Mouse (Mus musculus) heart, embryonic 16.5 days (tissue): Measurements from ENCODE around the gene Gm45713. TPM values are rescaled to one million over a fixed set of nuclear protein-coding genes. Genes with fewer than 3 reads are reported as not detected.

Experiments used
- ATAC-seq: fragments of 200-750 bp; cut with Nextera tagmentation; replicated peaks from 2 replicates; pipeline ENCODE4 v1.8.0; 2017; ENCODE audit warnings: moderate number of reproducible peaks; ENCODE audit not compliant: insufficient read depth, low FRiP score; ENCODE audit errors: extremely low read depth
- H3K27ac ChIP-seq: fragments of 300-500 bp; sonication (generic); 2 replicates; pipeline ENCODE4 v1.5.1; 2014; ENCODE audit warnings: mild to moderate bottlenecking, low read length, control low read depth, moderate library complexity
- H3K27me3 ChIP-seq: fragments of 300-500 bp; sonication (generic); 2 replicates; pipeline ENCODE4 v1.6.1; 2014; ENCODE audit warnings: low read length, mixed read lengths; ENCODE audit not compliant: control insufficient read depth, insufficient read depth
- H3K36me3 ChIP-seq: fragments of 300-500 bp; sonication (generic); 2 replicates; pipeline ENCODE4 v1.6.1; 2014; ENCODE audit not compliant: control insufficient read depth, insufficient read depth
- H3K4me1 ChIP-seq: fragments of 300-500 bp; sonication (generic); 2 replicates; pipeline ENCODE4 v1.6.1; 2014; ENCODE audit warnings: low read length, mixed read lengths; ENCODE audit not compliant: control insufficient read depth, insufficient read depth
- H3K4me2 ChIP-seq: fragments of 300-500 bp; sonication (generic); 2 replicates; pipeline ENCODE4 v1.6.1; 2014; ENCODE audit warnings: low read depth, mild to moderate bottlenecking, control low read depth, low read length
- H3K4me3 ChIP-seq: fragments of 300-500 bp; sonication (generic); 2 replicates; pipeline ENCODE4 v1.5.1; 2014; ENCODE audit warnings: mild to moderate bottlenecking, control low read depth, low read length
- H3K9ac ChIP-seq: fragments of 300-500 bp; sonication (generic); 2 replicates; pipeline ENCODE4 v1.6.1; 2014; ENCODE audit warnings: low read length, control low read depth
- H3K9me3 ChIP-seq: fragments of 300-500 bp; sonication (generic); replicated peaks from 2 replicates; pipeline ENCODE4 v1.6.1; 2016; ENCODE audit warnings: low read length; ENCODE audit not compliant: control insufficient read depth
- WGBS: fragments of 180-500 bp; shearing (Covaris S2); extraction: QIAGEN DNeasy Blood & Tissue Kit; methylation state at CpG from one replicate; pipeline ENCODE4 v1.1.7; 2014; 5-methylcytosine and 5-hydroxymethylcytosine counted together
- polyA plus RNA-seq: library from polyadenylated mRNA; unstranded; fragments of >200 nt; fragmentation: Nextera tagmentation; extraction: Ambion mirVana; gene quantifications from 2 replicates; pipeline ENCODE4 v1.2.1, GENCODE M21; 2015

Gene Gm45713
- polyA plus RNA-seq, 1 experiment from 2014 or later = 0.34 TPM

GRCm38 (mm10) chr7:45123186-45123570 lies 12.9 kb downstream of the Gm45713 start:
- peak overlapping the region; percentile 94 for H3K4me3 ChIP-seq
- H3K27ac ChIP-seq = peak overlapping the region; percentile 91
- 14% methylated on average over 12 of the region's 12 CpGs for WGBS
- no peak for ATAC-seq
- H3K36me3 ChIP-seq = peaks cover 51% of the 10 kb centered on the region
- H3K4me2 ChIP-seq = peak overlapping the region; percentile 93
- H3K27me3 ChIP-seq = no peaks in the 10 kb centered on the region
- H3K9me3 ChIP-seq = no peaks in the 10 kb centered on the region
- H3K9ac ChIP-seq = peak overlapping the region; percentile 98
- peaks cover 44% of the 10 kb centered on the region for H3K4me1 ChIP-seq

- H3K36me3 ChIP-seq = peaks cover 51% of the 10 kb centered on the region
- H3K4me3 ChIP-seq = peak overlapping the region; percentile 94
- ATAC-seq = no peak
- H3K9me3 ChIP-seq = no peaks in the 10 kb centered on the region
- no peak overlapping the region; the same call in 1 of the 2 replicates for H3K27ac ChIP-seq
- 76% methylated on average over 15 of the region's 15 CpGs for WGBS
- H3K27me3 ChIP-seq = no peaks in the 10 kb centered on the region
- H3K4me2 ChIP-seq = peak overlapping the region; percentile 93
- peaks cover 44% of the 10 kb centered on the region for H3K4me1 ChIP-seq
- peak overlapping the region; percentile 98 for H3K9ac ChIP-seq
Observed at GRCm38 (mm10) chr7:45122561-45123185, 13.4 kb downstream of the Gm45713 start.

- Histone ChIP-seq H3K9ac (peak overlapping the region; percentile 51), H3K36me3 (peaks cover 49% of the 10 kb centered on the region), H3K4me2 (peak overlapping the region; percentile 35; the same call in 1 of the 2 replicates), H3K27me3 (no peaks in the 10 kb centered on the region), H3K4me1 (peaks cover 38% of the 10 kb centered on the region), H3K27ac (peak overlapping the region; percentile 46), H3K9me3 (no peaks in the 10 kb centered on the region), H3K4me3 (peak overlapping the region; percentile 19; the same call in 1 of the 2 replicates)
- ATAC-seq = no peak
Observed at GRCm38 (mm10) chr7:45121966-45122365, 14.1 kb downstream of the Gm45713 start.

GRCm38 (mm10) chr7:45121404-45121803 lies 14.6 kb downstream of the Gm45713 start:
- Histone ChIP-seq H3K4me1 (peaks cover 33% of the 10 kb centered on the region), H3K27me3 (no peaks in the 10 kb centered on the region), H3K4me2 (peak overlapping the region; percentile 35; the same call in 1 of the 2 replicates), H3K27ac (peak overlapping the region; percentile 56), H3K4me3 (peak overlapping the region; percentile 19; the same call in 1 of the 2 replicates), H3K9me3 (no peaks in the 10 kb centered on the region), H3K36me3 (peaks cover 44% of the 10 kb centered on the region), H3K9ac (peak overlapping the region; percentile 51; the same call in 1 of the 2 replicates)
- ATAC-seq = no peak
- 51% methylated on average over 8 of the region's 8 CpGs for WGBS

- WGBS = 79% methylated on average over 5 of the region's 5 CpGs
- H3K27me3 ChIP-seq = no peaks in the 10 kb centered on the region
- ATAC-seq = no peak
- no peak overlapping the region for H3K27ac ChIP-seq
- H3K9ac ChIP-seq = no peak overlapping the region
- H3K9me3 ChIP-seq = no peaks in the 10 kb centered on the region
- H3K36me3 ChIP-seq = peaks cover 30% of the 10 kb centered on the region
- peaks cover 28% of the 10 kb centered on the region for H3K4me1 ChIP-seq
- no peak overlapping the region for H3K4me2 ChIP-seq
- H3K4me3 ChIP-seq = no peak overlapping the region
Observed at GRCm38 (mm10) chr7:45119780-45120709, 16.0 kb downstream of the Gm45713 start.

- no peak overlapping the region for H3K4me3 ChIP-seq
- H3K36me3 ChIP-seq = peaks cover 29% of the 10 kb centered on the region
- no peak overlapping the region for H3K27ac ChIP-seq
- H3K4me2 ChIP-seq = no peak overlapping the region
- ATAC-seq = no peak
- no peaks in the 10 kb centered on the region for H3K9me3 ChIP-seq
- no peak overlapping the region for H3K9ac ChIP-seq
- peaks cover 23% of the 10 kb centered on the region for H3K4me1 ChIP-seq
- H3K27me3 ChIP-seq = no peaks in the 10 kb centered on the region
- 87% methylated on average over 6 of the region's 6 CpGs for WGBS
Observed at GRCm38 (mm10) chr7:45118336-45118735, 17.7 kb downstream of the Gm45713 start.

GRCm38 (mm10) chr7:45117566-45117965 lies 18.5 kb downstream of the Gm45713 start:
- Histone ChIP-seq H3K4me3 (no peak overlapping the region), H3K9ac (no peak overlapping the region), H3K4me1 (peaks cover 15% of the 10 kb centered on the region), H3K36me3 (peaks cover 22% of the 10 kb centered on the region), H3K4me2 (no peak overlapping the region), H3K9me3 (no peaks in the 10 kb centered on the region), H3K27me3 (no peaks in the 10 kb centered on the region), H3K27ac (no peak overlapping the region)
- ATAC-seq = no peak
- 77% methylated on average over 8 of the region's 8 CpGs for WGBS

GRCm38 (mm10) chr7:45113476-45113875 lies 22.6 kb downstream of the Gm45713 start:
- 30% methylated on average over 2 of the region's 2 CpGs for WGBS
- no peak overlapping the region for H3K27ac ChIP-seq

GRCm38 (mm10) chr7:45112529-45112928 lies 23.5 kb downstream of the Gm45713 start:
- Histone ChIP-seq H3K4me3 (no peak overlapping the region), H3K9ac (no peak overlapping the region), H3K4me2 (no peak overlapping the region), H3K4me1 (no peaks in the 10 kb centered on the region; the same call in 1 of the 2 replicates), H3K9me3 (no peaks in the 10 kb centered on the region), H3K27ac (no peak overlapping the region), H3K36me3 (no peaks in the 10 kb centered on the region), H3K27me3 (no peaks in the 10 kb centered on the region)
- 49% methylated on average over 3 of the region's 3 CpGs for WGBS
- ATAC-seq = no peak

More at GRCm38 (mm10) chr7:45113476-45113875, 22.6 kb downstream of the Gm45713 start:
- Histone ChIP-seq H3K4me3 (no peak overlapping the region), H3K27me3 (no peaks in the 10 kb centered on the region), H3K9ac (no peak overlapping the region), H3K36me3 (no peaks in the 10 kb centered on the region), H3K4me2 (no peak overlapping the region), H3K9me3 (no peaks in the 10 kb centered on the region), H3K4me1 (no peaks in the 10 kb centered on the region; the same call in 1 of the 2 replicates)
- no peak for ATAC-seq
